Mouse (Mus musculus): ENCODE measurements around the gene Cers4.

- TF ChIP-seq GATA1 (IDR thresholded peaks at IDR 0.05; ENCODE audit: borderline replicate concordance, low read length) (no peak), FLI1 (IDR thresholded peaks at IDR 0.05; ENCODE audit: low read length) (no peak)
Measured at GRCm38 (mm10) chr8:4521472-4521871, 28.6 kb downstream of the Cers4 start.

Measured in megakaryocyte, embryonic 14.5 days (primary cell).